ENCODE assay signal across 7 mouse cellular contexts in genomic region chr11:88970202-88970732, GRCm38 (mm10). TPM values are rescaled to one million over a fixed set of nuclear protein-coding genes. Genes with fewer than 3 reads are reported as not detected.
DNase-seq lines count a peak whose midpoint lies in the region; ATAC-seq and TF ChIP-seq lines count a peak whose summit lies in the region.

TSS of gene Coil (plus strand) at chr11:88970252.

- no peak within 1 kb of the TSS for H3K4me3 ChIP-seq in kidney, postnatal 0 days (replicated peaks; ENCODE audit: low read depth, low read length)
- no peak within 1 kb of the TSS for H3K4me3 ChIP-seq in embryonic facial prominence, embryonic 13.5 days
- no peak within 1 kb of the TSS for H3K4me3 ChIP-seq in stomach, embryonic 15.5 days (replicated peaks)

- no peak for ATAC-seq in kidney, postnatal 0 days (replicated peaks; ENCODE audit: low FRiP score, low read depth)
- ATAC-seq in embryonic facial prominence, embryonic 13.5 days (ENCODE audit: insufficient number of reproducible peaks, insufficient read depth, low FRiP score, low TSS enrichment, low read depth), result no peak
- ATAC-seq in stomach, embryonic 15.5 days (ENCODE audit: insufficient read depth, low FRiP score, low read depth), result no peak

- intact Hi-C loops in left cerebral cortex, postnatal 10 days (cut with DNase I), result no loop called here

- H3K4me1 ChIP-seq in kidney, postnatal 0 days (replicated peaks; ENCODE audit: insufficient read depth, low read length), result no peaks in the 10 kb centered on the region
- H3K4me1 ChIP-seq in embryonic facial prominence, embryonic 13.5 days, result peaks cover 8% of the 10 kb centered on the region
- peaks cover 5% of the 10 kb centered on the region; the same call in 1 of the 2 replicates for H3K4me1 ChIP-seq in stomach, embryonic 15.5 days

- H3K9ac ChIP-seq in kidney, postnatal 0 days (ENCODE audit: low read depth, low read length), result no peak within 1 kb of the TSS
- no peak within 1 kb of the TSS for H3K9ac ChIP-seq in embryonic facial prominence, embryonic 13.5 days
- no peak within 1 kb of the TSS for H3K9ac ChIP-seq in stomach, embryonic 15.5 days

- H3K27me3 ChIP-seq in kidney, postnatal 0 days (ENCODE audit: insufficient read depth, low read length), result no peaks in the 10 kb centered on the region
- H3K27me3 ChIP-seq in embryonic facial prominence, embryonic 13.5 days, result no peaks in the 10 kb centered on the region
- H3K27me3 ChIP-seq in stomach, embryonic 15.5 days (replicated peaks), result no peaks in the 10 kb centered on the region

- H3K9me3 ChIP-seq in kidney, postnatal 0 days (replicated peaks; ENCODE audit: low read length), result no peaks in the 10 kb centered on the region
- H3K9me3 ChIP-seq in embryonic facial prominence, embryonic 13.5 days, result no peaks in the 10 kb centered on the region
- no peaks in the 10 kb centered on the region for H3K9me3 ChIP-seq in stomach, embryonic 15.5 days

- no peak within 1 kb of the TSS for H3K4me2 ChIP-seq in kidney, postnatal 0 days (ENCODE audit: low read length)
- no peak within 1 kb of the TSS for H3K4me2 ChIP-seq in embryonic facial prominence, embryonic 13.5 days
- no peak within 1 kb of the TSS for H3K4me2 ChIP-seq in stomach, embryonic 15.5 days

- WGBS in kidney, postnatal 0 days, result 38% methylated on average over 2 of the region's 2 CpGs
- 31% methylated on average over 2 of the region's 2 CpGs for WGBS in embryonic facial prominence, embryonic 13.5 days
- 38% methylated on average over 2 of the region's 2 CpGs for WGBS in stomach, embryonic 15.5 days

- no peak within 1 kb of the TSS for H3K27ac ChIP-seq in kidney, postnatal 0 days
- H3K27ac ChIP-seq in embryonic facial prominence, embryonic 13.5 days, result no peak within 1 kb of the TSS
- H3K27ac ChIP-seq in stomach, embryonic 15.5 days, result no peak within 1 kb of the TSS

- DNase-seq in kidney, postnatal 0 days (ENCODE audit: low spot score), result peak; percentile 28
- no peak for DNase-seq in kidney, adult 18-20 months
- peak; percentile 0 for DNase-seq in ZHBTc4 (ENCODE audit: low read depth, low spot score)
- DNase-seq in left cerebral cortex, postnatal 10 days (ENCODE audit: extremely low spot score in 1 of 2, low spot score in 2 of 2), result no peak
- DNase-seq in thymus, adult 18-20 months, result no peak

- TF ChIP-seq CTCF in kidney, postnatal 0 days (IDR thresholded peaks at IDR 0.05; ENCODE audit: low read depth), result no peak

- no peaks in the 10 kb centered on the region for H3K36me3 ChIP-seq in kidney, postnatal 0 days (ENCODE audit: insufficient read depth, low read length)
- no peaks in the 10 kb centered on the region for H3K36me3 ChIP-seq in embryonic facial prominence, embryonic 13.5 days
- H3K36me3 ChIP-seq in stomach, embryonic 15.5 days, result no peaks in the 10 kb centered on the region

RNA-seq across cellular contexts. Expression of gene Coil, which starts in this region (rescaled TPM):
- polyA plus RNA-seq in kidney, postnatal 0 days (2015; fragmentation: Nextera tagmentation; extraction: Ambion mirVana), result 10.9 and 12.1 TPM in 2 replicates
- polyA plus RNA-seq in embryonic facial prominence, embryonic 13.5 days (2015; fragmentation: Nextera tagmentation; extraction: Ambion mirVana), result 21.4 and 22.4 TPM in 2 replicates
- total RNA-seq in left cerebral cortex, postnatal 10 days (2021), result 10 to 100 TPM; 21.0 to 21.3 TPM
- polyA plus RNA-seq in stomach, embryonic 15.5 days (2015; fragmentation: Nextera tagmentation; extraction: Ambion mirVana), result 14.4 and 15.7 TPM in 2 replicates

Comparison
In these comparisons a context has a peak if more than half of its experiments do, and no peak if none do; other contexts are left out.
1. DNase-seq: peak in kidney, postnatal 0 days (single experiment) and ZHBTc4 (single experiment); none in kidney, adult 18-20 months (single experiment), left cerebral cortex, postnatal 10 days (0 of 2) and thymus, adult 18-20 months (0 of 2).